Mouse (Mus musculus): ENCODE measurements around the gene St3gal3.

DNA sequence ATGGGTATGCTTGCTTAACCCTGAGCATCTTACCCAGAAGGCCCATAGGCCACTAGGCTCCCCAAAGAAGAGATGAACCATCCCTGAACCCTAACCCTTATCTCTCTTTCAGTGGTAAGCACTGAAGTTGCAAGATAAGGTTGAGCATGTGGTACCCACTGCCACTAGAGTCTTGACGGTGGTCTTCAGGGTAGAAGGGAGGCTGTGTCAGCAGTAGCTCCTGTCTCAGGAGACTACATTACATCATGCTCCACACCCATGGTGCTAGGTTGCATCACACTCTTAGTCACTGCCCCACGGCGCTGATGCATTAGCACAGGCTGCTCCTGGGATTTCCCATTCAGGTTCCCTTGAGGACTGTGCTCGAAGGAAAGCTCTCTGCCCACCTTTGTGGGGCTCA lies 154.6 kb downstream of the St3gal3 start:
- TF ChIP-seq CTCF (IDR thresholded peaks at IDR 0.05; ENCODE audit: insufficient read depth, low read length), result no peak
- TF ChIP-seq POLR2A (IDR thresholded peaks at IDR 0.05; ENCODE audit: borderline replicate concordance, extremely low read depth, low read depth, low read length), result no peak
